Mouse (Mus musculus): ENCODE data around the gene Rccd1.

Rccd1 gene

GRCm38 (mm10) chr7:80260625-80261371, 63.5 kb downstream of the Rccd1 start, which contains the start of gene Ngrn:
TSS of gene Ngrn (plus strand) at chr7:80261215.
- peak; percentile 85 to 88 for DNase-seq (ENCODE audit: low spot score in 2 of 2)

- no peak for DNase-seq (ENCODE audit: low spot score in 2 of 2)
Measured at GRCm38 (mm10) chr7:80257706-80258105, 66.5 kb downstream of the Rccd1 start.

- DNase-seq (ENCODE audit: low spot score in 2 of 2): no peak
Measured at GRCm38 (mm10) chr7:80255981-80256380, 68.3 kb downstream of the Rccd1 start.

GRCm38 (mm10) chr7:80252886-80253285, 71.4 kb downstream of the Rccd1 start:
- DNase-seq (ENCODE audit: low spot score in 2 of 2): no peak

- no peak for DNase-seq (ENCODE audit: low spot score in 2 of 2)
Measured at GRCm38 (mm10) chr7:80252437-80252836, 71.8 kb downstream of the Rccd1 start.

GRCm38 (mm10) chr7:80246859-80247258, 77.4 kb downstream of the Rccd1 start:
- no peak for DNase-seq (ENCODE audit: low spot score in 2 of 2)

- peak; percentile 97 for DNase-seq (ENCODE audit: low spot score in 2 of 2)
Measured at GRCm38 (mm10) chr7:80246148-80246721, 78.0 kb downstream of the Rccd1 start, which contains the start of gene Ttll13. TSS of gene Ttll13 (plus strand) at chr7:80246376.

- no peak for DNase-seq (ENCODE audit: low spot score in 2 of 2)
Measured at GRCm38 (mm10) chr7:80244851-80245250, 79.4 kb downstream of the Rccd1 start.

Data from heart, adult 9 months (tissue).